Mouse (Mus musculus) forebrain, embryonic 16.5 days (tissue): ENCODE results near the gene Rheb. TPM values are rescaled to one million over a fixed set of nuclear protein-coding genes. Genes with fewer than 3 reads are reported as not detected.

Source experiments
- polyA plus RNA-seq: library from polyadenylated mRNA; unstranded; fragments of >200 nt; fragmentation: Nextera tagmentation; extraction: Ambion mirVana; gene quantifications from 2 replicates; pipeline ENCODE4 v1.2.1, GENCODE M21; 2015

The Rheb gene
- polyA plus RNA-seq, 1 experiment from 2014 or later, result 273 TPM

Other genes with a start within 250 kb of the Rheb start
- gene Smarcd3, start 218.2 kb downstream of the Rheb start, polyA plus RNA-seq, result 156 and 181 TPM in 2 replicates
- 70.0 and 71.2 TPM in 2 replicates for gene Nub1, start 157.1 kb downstream of the Rheb start, polyA plus RNA-seq
- 4.7 and 5.1 TPM in 2 replicates for gene Wdr86, start 111.9 kb downstream of the Rheb start, polyA plus RNA-seq
- 2.5 TPM in 1 of 2 replicates, not detected in the other for gene Crygn, start 84.6 kb downstream of the Rheb start, polyA plus RNA-seq